Mouse (Mus musculus): ENCODE results near the gene Bhmt. TPM values are rescaled to one million over a fixed set of nuclear protein-coding genes. Genes with fewer than 3 reads are reported as not detected.
"Not testable (repeated sequence)": the region's sequence is repeated elsewhere in the genome, so short reads cannot be mapped to it uniquely, and the experiment has no call there.

Gene Bhmt
- total RNA-seq, 2 experiments from 2014 or later = 0.31 TPM; not detected in 1

DNA sequence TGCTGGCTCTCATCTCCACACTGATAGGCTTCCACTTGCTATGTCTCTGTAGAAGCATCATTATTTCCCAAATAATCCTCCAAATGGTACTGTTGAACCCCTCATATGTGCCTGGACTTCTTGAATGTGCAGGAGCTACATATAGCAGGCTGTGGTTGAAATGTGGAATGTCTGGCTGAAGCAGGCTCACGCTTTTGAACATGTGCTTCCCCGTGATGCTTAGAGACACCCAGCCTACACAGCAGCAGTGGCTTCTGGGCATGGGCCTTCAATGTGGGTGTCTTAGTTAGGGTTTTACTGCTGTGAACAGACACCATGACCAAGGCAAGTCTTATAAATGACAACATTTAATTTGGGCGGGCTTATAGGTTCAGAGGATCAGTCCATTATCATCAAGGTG lies 30.1 kb downstream of the Bhmt start:
- no peak for DNase-seq

DNA sequence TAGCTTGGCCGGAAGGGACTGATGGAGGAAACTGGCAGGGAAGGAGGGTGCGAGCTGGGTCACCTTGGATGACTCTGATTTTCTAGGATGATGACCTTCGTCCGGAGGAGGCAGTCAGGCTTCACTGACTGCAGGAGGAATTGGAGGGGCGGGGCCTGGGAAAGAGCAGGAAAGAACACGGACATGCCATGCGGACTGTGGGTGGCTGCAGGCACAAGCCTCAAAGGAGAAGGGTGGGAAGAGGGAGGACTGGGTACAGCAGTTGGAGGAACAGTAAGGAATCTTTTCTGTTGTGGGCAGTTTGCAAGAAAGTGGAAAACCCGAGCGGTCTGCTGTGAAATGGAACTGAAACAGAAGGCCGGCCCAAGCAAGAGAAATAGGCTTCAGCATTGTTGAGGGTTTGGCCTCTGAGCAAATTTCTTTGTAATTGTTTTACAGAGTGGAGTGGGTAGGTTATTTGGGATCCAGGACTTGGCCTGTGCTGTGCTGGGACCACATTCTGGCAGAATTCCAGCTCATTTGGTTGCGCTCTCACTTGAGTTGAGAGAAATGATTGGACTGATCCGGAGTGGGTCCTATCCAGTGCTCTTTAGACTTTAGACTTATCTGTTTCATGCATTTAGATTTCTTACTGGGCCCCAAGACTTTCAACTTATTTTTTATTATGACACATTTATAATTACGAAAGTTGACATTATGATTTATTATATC lies 30.7 kb downstream of the Bhmt start:
- DNase-seq = no peak

DNA sequence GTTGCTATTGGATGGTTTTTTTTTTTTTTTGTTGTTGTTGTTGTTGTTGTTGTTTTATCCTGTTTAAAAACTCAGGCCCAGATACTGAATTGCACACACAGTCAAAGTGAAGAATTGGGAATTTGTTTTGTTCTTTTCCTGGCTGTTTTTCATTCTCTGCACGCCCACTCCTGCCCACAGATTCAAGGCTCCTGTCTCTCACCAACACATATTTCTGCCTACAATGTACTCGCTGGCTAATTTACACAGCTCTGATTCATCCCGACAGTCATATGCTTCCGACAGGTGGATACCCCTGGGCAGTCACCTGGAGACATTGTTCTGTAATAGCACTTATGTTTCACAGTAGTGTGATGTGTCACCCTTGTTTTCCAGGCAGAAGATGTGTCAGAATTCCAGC lies 33.1 kb downstream of the Bhmt start:
- no peak for DNase-seq

DNA sequence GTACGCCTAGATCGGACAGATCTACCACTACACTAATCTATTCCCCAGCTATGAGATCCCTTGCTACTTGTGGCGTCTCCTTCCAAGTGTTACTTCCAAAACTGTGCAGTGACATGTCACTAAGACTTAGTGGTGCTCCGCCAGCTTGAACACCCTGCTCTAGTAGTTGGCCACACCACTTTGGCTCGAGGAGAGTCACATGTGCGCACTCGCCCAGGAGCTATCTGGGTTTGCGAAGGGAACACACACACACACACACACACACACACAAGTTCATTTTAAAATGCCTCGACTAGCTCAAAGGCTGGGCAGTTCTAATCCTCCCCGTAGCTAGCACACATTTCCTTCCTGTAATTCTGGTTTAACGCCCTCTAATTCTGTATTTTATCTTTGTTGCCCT lies 36.2 kb downstream of the Bhmt start:
- DNase-seq = no peak

DNA sequence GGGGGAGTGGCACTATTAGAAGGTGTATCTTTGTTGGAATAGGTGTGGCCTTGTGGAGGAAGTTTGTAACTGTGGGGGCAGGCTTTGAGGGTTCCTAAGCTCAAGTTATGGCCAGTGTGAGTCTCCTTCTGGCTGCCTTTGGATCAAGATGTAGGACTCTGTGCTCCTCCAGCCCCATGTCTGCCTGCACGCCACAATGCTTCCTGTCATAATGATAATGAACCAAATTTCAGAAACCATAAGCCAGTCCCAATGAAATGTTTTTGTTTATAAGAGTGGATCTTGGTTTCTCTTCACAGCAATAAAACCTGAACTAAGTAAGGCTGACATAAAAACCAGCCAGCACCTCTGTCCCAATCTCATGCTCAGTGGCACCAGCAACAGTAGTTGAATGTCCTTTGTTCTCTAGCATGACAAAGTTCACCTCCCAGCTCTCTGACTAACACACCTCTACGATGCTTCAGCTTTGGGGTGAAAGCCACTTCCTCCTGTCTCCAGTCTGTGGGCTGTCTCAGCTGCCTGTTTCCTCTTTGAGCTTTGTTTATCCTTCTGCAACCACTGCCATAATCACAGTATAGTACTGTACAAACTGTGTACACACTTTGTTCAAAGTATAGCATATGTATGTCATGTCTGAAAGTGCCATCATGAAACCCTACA lies 44.6 kb downstream of the Bhmt start:
- no peak for DNase-seq

DNA sequence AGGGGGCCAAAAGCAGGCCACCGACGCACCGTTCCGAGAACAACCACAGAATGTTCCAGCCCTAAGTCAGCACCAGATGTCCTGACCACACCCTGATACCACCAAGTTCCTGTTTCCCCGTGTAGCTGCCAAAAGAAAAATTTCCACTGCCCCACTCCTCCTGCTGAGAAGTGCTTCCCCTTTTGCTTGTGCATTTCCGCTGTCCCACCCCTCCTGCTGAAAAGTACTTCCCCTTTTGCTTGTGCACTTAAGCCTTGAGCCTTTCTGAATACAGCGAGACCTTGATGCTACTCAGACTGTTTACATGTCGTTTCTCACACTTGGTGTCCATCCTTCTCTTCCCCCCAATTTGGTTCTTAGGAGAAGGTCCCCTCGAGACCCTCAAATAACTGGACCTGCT lies 55.2 kb downstream of the Bhmt start:
- not testable (repeated sequence) for DNase-seq

DNA sequence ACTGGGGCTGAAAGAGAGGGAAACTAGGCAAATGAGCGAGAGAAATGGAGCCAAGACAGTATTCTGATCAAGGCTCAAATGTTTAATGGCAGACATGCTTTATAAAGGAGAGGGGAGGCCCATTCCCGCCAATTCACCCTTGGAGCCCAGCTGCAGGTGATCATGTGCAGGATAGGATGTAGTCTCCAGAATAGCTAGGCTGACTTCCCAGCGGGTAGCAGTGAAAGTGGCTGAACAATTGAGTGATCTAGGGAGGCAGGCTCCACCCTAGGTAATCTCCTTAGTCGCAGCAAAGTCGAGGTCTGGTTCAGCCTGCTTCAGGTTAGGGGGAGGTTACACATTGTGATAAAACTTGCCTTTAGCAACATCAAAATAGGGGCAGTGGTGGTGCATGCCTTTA lies 57.3 kb downstream of the Bhmt start:
- no peak for DNase-seq

DNA sequence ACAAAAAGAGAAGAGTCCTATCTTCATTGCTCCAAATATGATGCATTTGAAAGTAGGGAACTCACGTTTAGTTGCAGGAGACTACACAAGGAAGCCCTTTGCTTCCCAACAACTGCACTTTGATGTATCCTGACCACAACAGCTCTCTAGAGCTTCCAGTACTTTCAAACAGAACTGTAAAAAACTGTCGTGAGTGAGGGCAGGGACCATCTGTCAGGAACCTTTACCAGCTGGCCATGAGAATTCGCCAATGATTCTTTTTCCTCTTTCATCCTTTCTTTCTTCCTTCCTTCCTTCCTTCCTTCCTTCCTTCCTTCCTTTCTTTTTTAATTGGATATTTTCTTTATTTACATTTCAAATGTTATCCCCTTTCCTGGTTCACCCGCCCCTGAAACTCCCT lies 68.1 kb downstream of the Bhmt start:
- DNase-seq = no peak

Other genes with a start within 250 kb of the Bhmt start
- 10 to 100 TPM; 35.1 to 37.5 TPM for gene Jmy, start 138.2 kb downstream of the Bhmt start, total RNA-seq (2021)
- gene Bhmt2, start 36.3 kb upstream of the Bhmt start, total RNA-seq (2021) = not detected
- gene Dmgdh, start 36.5 kb upstream of the Bhmt start, total RNA-seq (2021) = not detected
- 10 to 100 TPM; 10.1 to 11.7 TPM for gene Arsb, start 133.7 kb upstream of the Bhmt start, total RNA-seq (2021)